Mouse (Mus musculus): ENCODE measurements around the gene Tbp.

DNA sequence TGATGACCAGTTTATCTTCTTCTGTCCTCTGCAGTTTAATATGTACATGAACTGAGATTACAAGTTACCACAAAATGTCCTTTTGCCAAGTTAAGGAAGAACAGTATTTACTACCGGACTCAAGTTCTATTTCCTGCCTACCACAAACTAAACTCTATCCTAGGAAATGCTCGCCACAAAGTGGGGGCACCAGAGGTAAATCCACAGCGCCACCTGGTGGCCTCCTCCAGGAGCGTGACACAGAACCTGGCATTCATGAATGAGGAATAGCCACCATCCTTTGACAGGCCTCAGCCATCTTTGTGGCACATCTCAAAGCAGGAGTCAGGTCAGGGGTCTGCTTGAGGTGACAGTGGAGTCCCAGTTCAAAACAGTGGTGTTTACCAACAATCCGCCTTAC is 32.0 kb upstream of the Tbp start:
- TF ChIP-seq GATA1 (IDR thresholded peaks at IDR 0.05; ENCODE audit: borderline replicate concordance, low read length), result no peak
- TF ChIP-seq FLI1 (IDR thresholded peaks at IDR 0.05; ENCODE audit: low read length), result no peak
